Mouse (Mus musculus): Measurements from ENCODE around the gene Adamts4. TPM values are rescaled to one million over a fixed set of nuclear protein-coding genes. Genes with fewer than 3 reads are reported as not detected.

Adamts4 gene
- total RNA-seq, 2 experiments from 2014 or later = 3.9 to 8.0 TPM

DNA sequence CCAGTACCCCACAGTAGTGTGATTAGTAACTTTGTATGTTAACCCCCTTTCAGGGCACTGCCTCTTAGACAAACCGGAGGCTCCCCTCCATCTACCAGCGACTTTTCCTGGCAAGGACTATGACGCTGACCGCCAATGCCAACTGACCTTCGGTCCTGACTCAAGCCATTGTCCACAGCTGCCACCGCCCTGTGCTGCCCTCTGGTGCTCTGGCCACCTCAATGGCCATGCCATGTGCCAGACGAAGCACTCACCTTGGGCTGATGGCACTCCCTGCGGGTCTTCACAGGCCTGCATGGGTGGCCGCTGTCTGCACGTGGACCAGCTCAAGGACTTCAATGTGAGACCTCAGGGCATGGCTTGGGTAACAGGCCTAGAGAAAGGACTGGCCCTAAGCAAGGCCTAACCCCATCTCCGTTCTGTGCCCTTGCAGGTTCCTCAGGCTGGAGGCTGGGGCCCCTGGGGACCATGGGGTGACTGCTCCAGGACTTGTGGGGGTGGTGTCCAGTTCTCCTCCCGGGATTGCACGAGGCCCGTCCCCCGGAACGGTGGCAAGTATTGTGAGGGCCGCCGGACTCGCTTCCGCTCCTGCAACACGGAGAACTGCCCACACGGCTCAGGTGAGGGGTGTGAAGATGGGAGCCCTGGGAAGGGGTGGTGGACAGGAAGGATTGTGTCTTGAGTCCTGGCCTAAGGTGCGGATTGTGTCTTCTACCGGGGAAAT, 6.0 kb downstream of the Adamts4 start:
- DNase-seq = no peak

GRCm38 (mm10) chr1:171256937-171257548, 6.8 kb downstream of the Adamts4 start:
- peak; percentile 62 for DNase-seq

- DNase-seq = no peak
Observed at GRCm38 (mm10) chr1:171257781-171258180, 7.6 kb downstream of the Adamts4 start.

GRCm38 (mm10) chr1:171258921-171259320, 8.7 kb downstream of the Adamts4 start:
- DNase-seq = no peak

DNA sequence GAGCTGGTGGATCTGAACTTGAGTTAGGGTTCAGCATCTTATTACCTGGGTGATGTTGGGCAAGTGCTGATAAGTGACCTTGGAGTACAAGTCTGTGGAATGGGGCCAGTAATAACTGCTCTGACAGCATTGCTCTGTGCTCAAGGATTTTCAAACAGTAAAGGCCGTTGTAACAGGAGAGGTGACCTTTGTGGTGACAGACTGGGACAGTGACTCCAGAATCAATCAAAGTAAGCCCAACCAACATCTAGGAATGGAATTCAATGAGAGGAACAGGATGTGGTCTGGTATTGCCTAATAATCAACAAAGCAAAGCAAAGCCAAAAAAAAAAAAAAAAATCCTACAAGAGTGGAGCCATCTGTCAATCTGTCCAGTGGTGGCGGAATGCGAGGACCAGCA, 10.1 kb downstream of the Adamts4 start:
- no peak for DNase-seq

DNA sequence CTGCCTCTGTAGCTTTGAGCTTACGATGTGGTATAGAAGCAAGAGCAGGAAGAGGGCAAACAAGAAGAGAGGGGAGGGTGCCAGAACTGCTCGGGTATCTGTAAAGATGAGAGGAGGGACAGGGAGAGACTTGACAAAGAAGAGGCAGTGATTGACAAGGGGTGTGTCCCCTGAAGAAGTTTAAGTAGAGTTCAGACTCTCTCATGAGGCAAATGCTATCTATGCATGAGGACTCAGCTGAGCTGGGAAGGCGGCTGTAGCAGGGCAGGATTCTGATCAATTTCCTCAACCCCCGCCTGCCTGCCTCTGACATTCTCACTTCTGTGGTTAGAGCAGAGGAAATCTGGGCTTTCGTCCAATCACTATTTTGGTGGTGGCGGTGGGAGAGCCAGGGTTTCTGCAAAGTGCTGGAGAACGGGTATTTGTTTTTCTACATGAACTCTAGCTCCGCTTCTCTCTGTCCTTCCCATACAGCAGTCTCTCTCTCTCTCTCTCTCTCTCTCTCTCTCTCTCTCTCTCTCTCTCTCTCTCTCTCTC, 12.4 kb downstream of the Adamts4 start:
- peak; percentile 58 for DNase-seq

DNA sequence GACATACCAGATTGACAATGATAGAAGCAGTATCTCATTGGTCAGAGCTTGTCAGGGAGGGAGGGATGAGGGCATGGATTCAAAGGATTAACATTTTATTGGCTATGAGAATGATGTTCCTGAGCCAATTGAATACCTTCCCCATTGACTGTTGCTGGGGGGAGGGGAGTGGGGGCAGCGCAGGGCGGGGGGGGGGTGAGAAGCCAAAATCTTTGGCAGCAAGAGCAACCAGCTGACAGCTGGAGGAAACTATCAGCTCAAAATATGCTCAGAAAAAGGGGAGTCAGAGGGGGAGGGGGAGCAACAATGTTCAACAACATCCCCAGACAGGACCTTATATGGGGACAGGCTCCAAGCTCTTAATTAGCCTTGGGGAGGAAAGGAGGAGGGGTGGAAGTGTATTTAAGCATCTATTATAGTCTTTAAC, 13.0 kb downstream of the Adamts4 start:
- DNase-seq = no peak

DNA sequence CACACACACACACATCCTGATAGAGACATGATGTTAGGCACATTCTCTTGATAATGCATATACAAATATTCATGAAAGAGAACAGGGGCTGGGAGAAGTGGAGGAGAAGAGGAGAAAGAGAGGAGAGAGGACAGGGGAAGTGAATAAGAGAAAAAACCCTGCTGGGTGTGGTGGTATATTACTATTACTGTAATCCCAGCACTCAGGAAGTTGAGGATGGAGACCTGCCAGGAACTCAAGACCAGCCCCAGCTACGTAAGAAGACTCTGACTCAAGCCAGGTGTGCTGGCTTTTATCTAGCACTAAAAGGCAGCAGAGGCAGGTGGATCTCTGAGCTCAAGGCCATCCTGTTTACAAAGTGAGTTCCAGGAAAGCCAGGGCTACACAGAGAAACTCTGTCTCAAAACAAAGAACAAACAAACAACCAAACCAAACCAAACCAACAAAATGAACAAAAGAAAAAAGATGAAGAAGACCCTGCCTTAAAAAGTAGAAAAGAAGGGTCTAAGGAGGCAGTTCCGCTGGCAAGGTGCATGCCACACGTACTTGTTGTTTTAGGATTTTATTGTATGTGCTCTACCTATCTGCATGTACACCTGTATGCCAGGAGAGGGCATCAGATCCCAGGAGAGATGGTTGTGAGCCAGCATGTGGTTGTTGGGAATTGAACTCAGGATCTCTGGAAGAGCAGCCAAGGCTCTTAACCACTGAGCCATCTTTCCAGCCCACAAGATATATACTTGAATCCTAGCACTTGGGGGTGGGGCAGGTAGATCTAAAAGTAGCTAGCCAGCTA, 13.6 kb downstream of the Adamts4 start:
- no peak for DNase-seq

GRCm38 (mm10) chr1:171265971-171266744, 15.9 kb downstream of the Adamts4 start:
- DNase-seq = no peak

DNA sequence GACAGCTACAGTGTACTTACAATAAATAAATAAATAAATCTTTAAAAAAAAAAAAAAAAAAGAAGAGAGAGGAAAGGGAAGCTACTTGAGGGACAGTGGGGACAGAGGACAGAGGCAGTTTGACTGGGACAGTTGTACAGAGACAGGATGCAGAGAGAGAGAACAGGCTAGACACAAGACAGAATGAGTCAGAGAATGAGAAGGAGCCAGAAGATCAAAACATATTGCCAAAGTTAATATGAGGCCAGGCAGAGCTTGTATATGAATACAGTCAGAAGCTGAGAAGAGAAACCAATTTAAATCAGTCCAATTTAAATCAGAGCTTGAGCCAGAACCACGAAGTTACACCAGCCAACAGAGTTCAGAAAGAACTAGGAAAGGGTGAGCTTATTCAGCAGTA, 18.1 kb downstream of the Adamts4 start:
- no peak for DNase-seq

DNA sequence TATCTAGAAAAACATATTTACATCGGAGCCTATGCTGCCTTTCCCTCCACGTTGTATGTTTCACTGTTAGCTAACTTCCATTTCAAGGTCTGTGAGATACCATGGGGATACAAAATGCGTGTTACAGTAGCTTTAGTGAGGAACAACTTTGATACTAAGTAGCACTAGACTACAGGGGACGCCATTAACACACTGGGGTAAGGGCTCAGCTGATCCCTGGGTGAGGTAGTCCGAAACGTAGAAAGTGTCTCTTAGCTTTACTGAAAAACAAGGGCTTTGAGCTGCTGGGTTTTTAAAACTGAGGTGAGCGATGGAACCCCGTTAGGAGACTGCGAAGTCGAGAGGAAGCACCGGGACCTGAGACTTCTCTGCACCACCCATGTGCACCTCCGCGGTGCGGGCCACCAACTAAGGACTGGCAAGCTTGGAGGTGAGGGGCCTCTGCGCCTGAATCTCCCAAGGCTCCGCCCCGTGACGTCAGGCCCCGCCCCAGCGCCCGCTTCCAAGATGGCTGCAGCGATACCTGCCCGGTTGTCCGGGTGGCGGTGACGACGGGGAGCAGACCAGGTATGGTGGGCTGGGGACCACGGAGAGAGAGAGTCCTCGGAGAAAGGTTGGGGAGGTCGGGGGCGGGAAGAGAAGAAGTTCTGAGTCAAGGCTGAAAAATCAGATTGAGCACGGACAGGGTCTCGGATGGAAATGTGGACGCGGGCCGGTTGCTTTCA, 19.8 kb downstream of the Adamts4 start, which contains the start of gene B4galt3:
Gene B4galt3 (plus strand): TSS at position 481 of the 725 bp plus-strand sequence.
- DNase-seq = peak; percentile 97

- DNase-seq = no peak
Observed at GRCm38 (mm10) chr1:171270573-171270900, 20.3 kb downstream of the Adamts4 start.

DNA sequence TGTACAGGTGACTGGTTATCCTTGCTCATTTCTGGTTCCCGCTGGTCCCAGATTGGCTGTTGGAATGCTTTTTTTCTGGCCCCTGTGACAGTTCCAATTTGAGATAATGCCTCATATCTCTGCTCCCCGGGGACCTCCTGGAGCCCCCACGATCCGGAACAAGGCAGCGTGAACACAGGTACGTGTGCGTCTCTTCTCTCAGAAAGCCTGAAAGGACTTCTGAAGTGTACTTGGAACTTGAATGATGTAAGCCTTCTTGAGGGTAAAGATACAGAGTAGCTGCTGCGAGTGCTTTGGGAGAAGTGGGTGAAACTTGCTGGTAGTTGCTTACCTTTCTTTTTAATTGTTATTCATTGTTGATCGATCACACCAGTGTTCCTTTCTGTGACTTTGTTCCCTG, 21.0 kb downstream of the Adamts4 start:
- no peak for DNase-seq

GRCm38 (mm10) chr1:171271622-171272021, 21.4 kb downstream of the Adamts4 start:
- DNase-seq = peak; percentile 4

DNA sequence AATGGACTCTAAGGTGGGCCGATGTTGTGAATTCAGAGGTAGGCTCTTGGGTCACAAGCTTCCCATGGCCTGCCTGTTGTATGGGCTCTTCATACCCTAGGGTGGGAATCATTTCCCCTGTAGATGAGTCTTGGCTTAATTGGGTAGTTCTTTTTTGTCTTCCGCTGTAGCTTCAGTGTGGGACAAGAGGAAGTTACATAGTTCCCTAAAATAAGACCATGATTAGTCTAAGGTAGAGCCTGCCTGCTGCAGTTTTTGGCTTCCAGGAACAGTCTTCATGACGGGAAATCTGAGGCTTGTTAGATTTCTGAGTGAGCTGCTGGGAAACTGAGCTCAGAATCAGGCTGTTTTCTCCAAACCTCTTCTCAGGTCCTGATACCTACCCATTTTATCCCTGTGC, 21.9 kb downstream of the Adamts4 start:
- no peak for DNase-seq

DNA sequence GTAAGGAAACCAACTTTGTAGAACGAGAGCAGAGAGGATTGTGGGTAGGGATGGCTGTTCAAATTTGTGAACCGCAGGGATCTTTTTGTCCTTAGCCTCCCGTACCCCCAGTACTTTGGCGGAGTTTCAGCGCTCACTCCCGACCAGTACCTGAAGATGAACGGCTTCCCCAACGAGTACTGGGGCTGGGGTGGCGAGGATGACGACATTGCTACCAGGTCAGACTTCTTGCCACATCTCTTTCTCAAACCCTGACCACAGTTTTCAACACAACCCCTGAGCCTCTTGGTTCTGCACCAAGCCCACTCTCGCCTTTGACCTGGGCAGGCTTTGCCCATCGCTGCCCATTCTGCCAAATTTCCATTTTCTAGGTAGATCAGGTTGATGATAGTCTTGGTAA, 23.9 kb downstream of the Adamts4 start:
- no peak for DNase-seq

DNA sequence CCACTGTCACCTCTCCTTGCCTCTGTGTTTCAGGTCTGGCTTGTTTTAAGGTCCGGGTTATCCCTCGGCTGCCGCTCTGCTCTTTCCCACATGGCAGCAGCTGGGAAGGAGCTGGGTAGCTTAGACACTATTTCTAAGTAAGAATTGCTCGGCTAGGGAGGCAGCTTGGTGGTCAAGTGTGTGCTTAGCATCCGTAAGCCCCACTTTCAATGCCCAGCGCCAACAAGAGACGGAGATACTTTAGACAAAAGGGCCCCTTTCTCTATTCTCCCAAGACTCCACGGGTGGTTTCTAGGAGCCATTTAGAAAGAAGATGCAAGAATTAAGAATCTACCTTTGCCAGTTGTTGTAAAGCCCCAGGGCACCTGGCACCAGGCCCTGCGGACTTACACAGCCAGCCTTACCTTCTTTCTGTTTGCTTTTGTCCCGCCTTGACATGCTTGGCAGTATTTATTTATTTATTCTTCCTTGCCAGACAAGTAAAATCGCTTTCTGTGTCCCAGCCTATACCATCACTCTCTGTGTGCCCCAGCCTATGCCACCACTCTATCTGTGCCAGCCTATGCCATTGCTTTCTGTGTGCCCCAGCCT, 25.0 kb downstream of the Adamts4 start:
- no peak for DNase-seq

DNA sequence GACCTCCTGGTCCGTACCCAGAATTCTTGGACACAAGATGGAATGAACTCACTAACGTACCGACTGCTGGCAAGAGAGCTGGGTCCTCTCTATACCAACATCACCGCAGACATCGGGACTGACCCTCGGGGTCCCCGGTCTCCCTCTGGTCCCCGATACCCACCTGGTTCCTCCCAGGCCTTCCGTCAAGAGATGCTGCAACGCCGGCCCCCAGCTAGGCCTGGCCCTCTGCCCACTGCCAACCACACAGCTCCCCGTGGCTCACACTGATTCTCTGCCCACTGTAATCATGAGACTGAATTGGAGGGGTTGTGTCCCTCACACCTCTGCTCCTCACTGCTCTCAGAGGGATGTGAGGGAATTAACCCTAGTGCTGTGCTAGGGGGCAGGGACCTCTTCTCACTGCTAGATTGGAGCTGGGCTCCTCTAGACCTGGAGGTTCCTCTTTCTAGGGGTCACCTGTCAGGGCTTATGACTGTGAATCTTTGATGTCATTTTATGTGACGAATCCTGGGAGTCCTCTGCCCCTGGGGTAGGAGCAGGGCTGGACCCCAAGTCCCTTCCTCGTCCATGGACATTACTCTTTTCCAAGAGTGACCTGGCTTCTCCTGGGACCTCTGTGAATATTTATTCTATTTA, 26.0 kb downstream of the Adamts4 start:
- no peak for DNase-seq

DNA sequence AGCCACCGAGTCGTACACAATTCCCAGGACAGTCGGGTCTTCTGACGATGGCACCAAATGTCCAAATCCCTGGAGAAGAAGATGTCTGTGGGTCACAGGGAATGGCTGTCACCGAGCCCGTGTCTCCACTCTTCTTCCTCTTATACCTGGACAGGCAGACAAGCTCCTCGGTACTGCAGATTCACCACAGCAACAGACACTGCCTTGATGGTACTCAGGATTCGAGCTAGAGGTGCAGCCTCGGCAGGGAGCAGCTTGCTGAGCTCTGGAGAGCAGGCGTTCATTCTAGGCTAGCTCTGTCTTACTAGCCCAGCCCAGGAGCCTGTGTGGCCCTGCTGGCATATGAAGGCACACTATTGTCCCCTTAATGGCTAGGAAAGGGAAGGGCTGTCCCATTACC, 27.5 kb downstream of the Adamts4 start:
- no peak for DNase-seq

- no peak for DNase-seq
Observed at GRCm38 (mm10) chr1:171278436-171278835, 28.2 kb downstream of the Adamts4 start.
